8 mouse cellular contexts compared by ENCODE assay signal in the genomic region with DNA sequence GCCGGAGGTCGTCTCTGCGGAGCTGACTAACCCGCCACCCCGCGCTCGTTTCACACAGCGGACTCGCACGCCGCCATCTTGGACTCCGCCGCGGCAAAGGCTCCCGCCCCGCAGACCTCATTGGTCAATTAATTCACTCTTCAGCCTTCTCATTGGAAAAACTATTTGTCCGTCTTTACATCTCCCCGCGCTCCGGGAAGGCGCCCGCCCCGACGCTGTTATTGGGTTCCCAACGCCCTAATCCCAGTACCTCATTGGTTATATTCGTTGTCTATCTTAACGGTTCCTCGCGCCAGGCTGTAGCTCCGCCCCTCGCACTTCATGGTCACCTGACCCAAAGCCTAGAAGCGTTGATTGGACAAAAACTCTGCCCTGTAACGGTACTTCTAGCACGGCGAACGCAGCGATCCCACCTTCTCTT. TPM values are rescaled to one million over a fixed set of nuclear protein-coding genes. Genes with fewer than 3 reads are reported as not detected.
DNase-seq lines count a peak whose midpoint lies in the region; ATAC-seq and TF ChIP-seq lines count a peak whose summit lies in the region.

No protein-coding gene starts in this region.

- H3K36me3 ChIP-seq in heart, embryonic 12.5 days: peaks cover 14% of the 10 kb centered on the region
- H3K36me3 ChIP-seq in kidney, postnatal 0 days (ENCODE audit: insufficient read depth, low read length): peaks cover 13% of the 10 kb centered on the region; the same call in 1 of the 2 replicates
- H3K36me3 ChIP-seq in liver, embryonic 11.5 days (ENCODE audit: control insufficient read depth, insufficient read depth, low read length): peaks cover 14% of the 10 kb centered on the region
- H3K36me3 ChIP-seq in myocyte (ENCODE audit: control insufficient read depth, insufficient read depth): peaks cover 21% of the 10 kb centered on the region
- 0 out of 2 replicates have a peak, but pooled peaks cover 8% of the 10 kb centered on the region for H3K36me3 ChIP-seq in stomach, embryonic 15.5 days

- peak overlapping the region; percentile 94 for H3K9ac ChIP-seq in heart, embryonic 12.5 days
- peak overlapping the region; percentile 93 for H3K9ac ChIP-seq in kidney, postnatal 0 days (ENCODE audit: low read depth, low read length)
- H3K9ac ChIP-seq in liver, embryonic 11.5 days (ENCODE audit: low read depth, low read length): peak overlapping the region; percentile 99
- peak overlapping the region; percentile 91 for H3K9ac ChIP-seq in stomach, embryonic 15.5 days

- peak; percentile 100 for DNase-seq in CD4-positive helper T cell, adult 2 months (ENCODE audit: low read depth, low spot score)
- peak; percentile 98 for DNase-seq in c-Kit-negative CD71-positive TER-119-positive erythroid progenitor cells, embryonic 14.5 days (ENCODE audit: low read depth, low spot score)
- DNase-seq in fat pad, adult 2 months (ENCODE audit: extremely low read depth, low read depth, low spot score): peak; percentile 98
- peak; percentile 100 for DNase-seq in kidney, postnatal 0 days (ENCODE audit: low spot score)
- no peak for DNase-seq in liver, embryonic 11.5 days (ENCODE audit: low spot score)

- H3K79me2 ChIP-seq in myocyte (ENCODE audit: control insufficient read depth, insufficient read depth): peaks cover 47% of the 10 kb centered on the region

- no peaks in the 10 kb centered on the region for H3K27me3 ChIP-seq in heart, embryonic 12.5 days (replicated peaks)
- no peaks in the 10 kb centered on the region for H3K27me3 ChIP-seq in kidney, postnatal 0 days (ENCODE audit: insufficient read depth, low read length)
- H3K27me3 ChIP-seq in liver, embryonic 11.5 days (replicated peaks; ENCODE audit: control insufficient read depth, insufficient read depth, low read length): no peaks in the 10 kb centered on the region
- H3K27me3 ChIP-seq in myocyte (ENCODE audit: control insufficient read depth, insufficient read depth, insufficient read length): no peaks in the 10 kb centered on the region
- no peaks in the 10 kb centered on the region for H3K27me3 ChIP-seq in stomach, embryonic 15.5 days (replicated peaks)

- peak overlapping the region; percentile 97 for H3K4me2 ChIP-seq in heart, embryonic 12.5 days
- peak overlapping the region; percentile 94 for H3K4me2 ChIP-seq in kidney, postnatal 0 days (ENCODE audit: low read length)
- peak overlapping the region; percentile 97 for H3K4me2 ChIP-seq in liver, embryonic 11.5 days
- H3K4me2 ChIP-seq in myocyte (ENCODE audit: low read depth): peak overlapping the region; percentile 92
- peak overlapping the region; percentile 75 for H3K4me2 ChIP-seq in stomach, embryonic 15.5 days

- peak overlapping the region; percentile 94 for H3K4me3 ChIP-seq in heart, embryonic 12.5 days
- peak overlapping the region; percentile 96 for H3K4me3 ChIP-seq in kidney, postnatal 0 days (replicated peaks; ENCODE audit: low read depth, low read length)
- H3K4me3 ChIP-seq in liver, embryonic 11.5 days (ENCODE audit: low read depth, low read length): peak overlapping the region; percentile 97
- H3K4me3 ChIP-seq in myocyte: peak overlapping the region; percentile 87
- peak overlapping the region; percentile 99 for H3K4me3 ChIP-seq in stomach, embryonic 15.5 days (replicated peaks)

- H3K27ac ChIP-seq in heart, embryonic 12.5 days (ENCODE audit: poor library complexity, severe bottlenecking): peak overlapping the region; percentile 100
- peak overlapping the region; percentile 97 for H3K27ac ChIP-seq in kidney, postnatal 0 days
- H3K27ac ChIP-seq in liver, embryonic 11.5 days (ENCODE audit: low read depth, low read length): peak overlapping the region; percentile 97
- peak overlapping the region; percentile 98 for H3K27ac ChIP-seq in stomach, embryonic 15.5 days

- peak; percentile 94 for ATAC-seq in heart, embryonic 12.5 days (ENCODE audit: insufficient number of reproducible peaks, low FRiP score)
- peak; percentile 95 for ATAC-seq in kidney, postnatal 0 days (replicated peaks; ENCODE audit: low FRiP score, low read depth)
- peak; percentile 89 for ATAC-seq in liver, embryonic 11.5 days (replicated peaks; ENCODE audit: low FRiP score)
- ATAC-seq in stomach, embryonic 15.5 days (ENCODE audit: insufficient read depth, low FRiP score, low read depth): peak; percentile 95

- no peaks in the 10 kb centered on the region for H3K9me3 ChIP-seq in heart, embryonic 12.5 days (replicated peaks)
- no peaks in the 10 kb centered on the region for H3K9me3 ChIP-seq in kidney, postnatal 0 days (replicated peaks; ENCODE audit: low read length)
- no peaks in the 10 kb centered on the region for H3K9me3 ChIP-seq in liver, embryonic 11.5 days (ENCODE audit: control insufficient read depth, low read length)
- no peaks in the 10 kb centered on the region for H3K9me3 ChIP-seq in stomach, embryonic 15.5 days

- peaks cover 20% of the 10 kb centered on the region for H3K4me1 ChIP-seq in heart, embryonic 12.5 days (replicated peaks)
- H3K4me1 ChIP-seq in kidney, postnatal 0 days (replicated peaks; ENCODE audit: insufficient read depth, low read length): peaks cover 16% of the 10 kb centered on the region
- H3K4me1 ChIP-seq in liver, embryonic 11.5 days (replicated peaks; ENCODE audit: control insufficient read depth, insufficient read depth, low read length): peaks cover 24% of the 10 kb centered on the region
- peaks cover 19% of the 10 kb centered on the region for H3K4me1 ChIP-seq in stomach, embryonic 15.5 days

- H3ac ChIP-seq in myocyte (ENCODE audit: control insufficient read depth, insufficient read length): peak overlapping the region; percentile 91

- TF ChIP-seq CTCF in kidney, postnatal 0 days (IDR thresholded peaks at IDR 0.05; ENCODE audit: low read depth): no peak

- peak; percentile 79 for TF ChIP-seq POLR2A in myocyte (IDR thresholded peaks at IDR 0.05; ENCODE audit: insufficient read length, low read depth)

- WGBS in heart, embryonic 12.5 days: under 1% methylated on average over 37 of the region's 37 CpGs
- WGBS in kidney, postnatal 0 days: under 1% methylated on average over 36 of the region's 37 CpGs
- whole genome bisulfite sequencing in liver, embryonic 11.5 days: under 1% methylated on average over 37 of the region's 37 CpGs
- 1% methylated on average over 37 of the region's 37 CpGs for WGBS in stomach, embryonic 15.5 days

TF ChIP-seq in myocyte, 11 proteins besides CTCF, POLR2A, EP300 and RAD21:
- TF ChIP-seq REST (IDR thresholded peaks at IDR 0.05; ENCODE audit: insufficient read depth, insufficient read length): peak; percentile 13
- no peak for TF ChIP-seq SRF (IDR thresholded peaks at IDR 0.05; ENCODE audit: control insufficient read depth, insufficient read length, low read depth)
- peak; percentile 98 for TF ChIP-seq USF1 (IDR thresholded peaks at IDR 0.05; ENCODE audit: low read depth)
- TF ChIP-seq E2F4 (IDR thresholded peaks at IDR 0.05; ENCODE audit: insufficient read depth): peak; percentile 55
- TF ChIP-seq TCF3 (IDR thresholded peaks at IDR 0.05; ENCODE audit: insufficient read length, low read depth): no peak

RNA-seq across cellular contexts. Expression of gene Rbm15, which starts 0.5 kb away (rescaled TPM):
- polyA plus RNA-seq in heart, embryonic 12.5 days (2016; fragmentation: Nextera tagmentation; extraction: Ambion mirVana): 12.8 TPM in 2 replicates
- polyA plus RNA-seq in kidney, postnatal 0 days (2015; fragmentation: Nextera tagmentation; extraction: Ambion mirVana): 12.7 and 12.8 TPM in 2 replicates
- polyA plus RNA-seq in liver, embryonic 11.5 days (2014; fragmentation: Nextera tagmentation; extraction: Ambion mirVana): 16.3 and 16.9 TPM in 2 replicates
- 4.3 TPM for polyA plus RNA-seq in myocyte (2012; fragmentation: generic; extraction: Trizol)
- 13.9 and 14.6 TPM in 2 replicates for polyA plus RNA-seq in stomach, embryonic 15.5 days (2015; fragmentation: Nextera tagmentation; extraction: Ambion mirVana)

RNA-seq across cellular contexts. Expression of gene Slc16a4, which starts 41.9 kb away (rescaled TPM):
- polyA plus RNA-seq in heart, embryonic 12.5 days (2016; fragmentation: Nextera tagmentation; extraction: Ambion mirVana): 2.6 TPM in 2 replicates
- polyA plus RNA-seq in kidney, postnatal 0 days (2015; fragmentation: Nextera tagmentation; extraction: Ambion mirVana): 20.8 and 22.7 TPM in 2 replicates
- polyA plus RNA-seq in liver, embryonic 11.5 days (2014; fragmentation: Nextera tagmentation; extraction: Ambion mirVana): 1.4 and 1.9 TPM in 2 replicates
- 0.14 TPM for polyA plus RNA-seq in myocyte (2012; fragmentation: generic; extraction: Trizol)
- polyA plus RNA-seq in stomach, embryonic 15.5 days (2015; fragmentation: Nextera tagmentation; extraction: Ambion mirVana): 2.6 and 2.9 TPM in 2 replicates

RNA-seq across cellular contexts. Expression of gene Lamtor5, which starts 54.3 kb away (rescaled TPM):
- polyA plus RNA-seq in heart, embryonic 12.5 days (2016; fragmentation: Nextera tagmentation; extraction: Ambion mirVana): 129 and 137 TPM in 2 replicates
- 247 and 248 TPM in 2 replicates for polyA plus RNA-seq in kidney, postnatal 0 days (2015; fragmentation: Nextera tagmentation; extraction: Ambion mirVana)
- polyA plus RNA-seq in liver, embryonic 11.5 days (2014; fragmentation: Nextera tagmentation; extraction: Ambion mirVana): 172 and 185 TPM in 2 replicates
- polyA plus RNA-seq in myocyte (2012; fragmentation: generic; extraction: Trizol): 156 TPM
- 191 and 192 TPM in 2 replicates for polyA plus RNA-seq in stomach, embryonic 15.5 days (2015; fragmentation: Nextera tagmentation; extraction: Ambion mirVana)
